13 mouse cellular contexts compared by ENCODE assay signal in genomic region chr11:5858723-5859122, GRCm38 (mm10). TPM values are rescaled to one million over a fixed set of nuclear protein-coding genes. Genes with fewer than 3 reads are reported as not detected.
DNase-seq lines count a peak whose midpoint lies in the region; ATAC-seq and TF ChIP-seq lines count a peak whose summit lies in the region.
"Had no signal": no experiment of that assay in that cellular context is flagged by ENCODE, and none has a peak within 500 bp of the region (broad histone marks: within the 10 kb centered on the region; RNA-seq: fewer than 3 reads in every experiment).

No protein-coding gene starts in this region.

- peaks cover 14% of the 10 kb centered on the region; the same call in 1 of the 2 replicates for H3K27me3 ChIP-seq in intestine, postnatal 0 days (replicated peaks; ENCODE audit: control insufficient read depth, insufficient read depth, low read length)
- no peaks in the 10 kb centered on the region for H3K27me3 ChIP-seq in intestine, embryonic 15.5 days (replicated peaks)
- no peaks in the 10 kb centered on the region for H3K27me3 ChIP-seq in lung, embryonic 14.5 days (ENCODE audit: insufficient read depth, low read length)
- peaks cover 43% of the 10 kb centered on the region for H3K27me3 ChIP-seq in midbrain, embryonic 10.5 days (ENCODE audit: low read depth, poor library complexity, severe bottlenecking)

- DNase-seq in lung, embryonic 14.5 days = no peak
- no peak for DNase-seq in lung, postnatal 25 days (ENCODE audit: low spot score)
- DNase-seq in ES-CJ7 (ENCODE audit: low read depth, low spot score) = peak; percentile 71
- DNase-seq in induced T-regulatory cell, adult 2 months (ENCODE audit: low read depth) = peak; percentile 54
- no peak for DNase-seq in c-Kit-positive CD71-positive TER-119-positive erythroid progenitor cells, embryonic 14.5 days (ENCODE audit: low spot score)
- DNase-seq in midbrain, embryonic 10.5 days (ENCODE audit: low spot score) = no peak
- DNase-seq: cerebellum, postnatal 10 days; kidney, postnatal 14 days had no signal

- peak; percentile 50 for TF ChIP-seq CTCF in intestine, postnatal 0 days (IDR thresholded peaks at IDR 0.05; ENCODE audit: low read depth)
- TF ChIP-seq CTCF in lung, embryonic 14.5 days (IDR thresholded peaks at IDR 0.05; ENCODE audit: low read depth) = peak; percentile 52

- no peaks in the 10 kb centered on the region for H3K9me3 ChIP-seq in intestine, postnatal 0 days (ENCODE audit: control insufficient read depth)
- no peaks in the 10 kb centered on the region for H3K9me3 ChIP-seq in intestine, embryonic 15.5 days
- H3K9me3 ChIP-seq in lung, embryonic 14.5 days (ENCODE audit: low read depth, low read length) = no peaks in the 10 kb centered on the region
- no peaks in the 10 kb centered on the region; the same call in 1 of the 2 replicates for H3K9me3 ChIP-seq in midbrain, embryonic 10.5 days (replicated peaks)

- no peak overlapping the region for H3K9ac ChIP-seq in intestine, postnatal 0 days (ENCODE audit: low read depth, low read length)
- H3K9ac ChIP-seq in intestine, embryonic 15.5 days = no peak overlapping the region
- H3K9ac ChIP-seq in lung, embryonic 14.5 days = no peak overlapping the region

- no peak overlapping the region for H3K4me3 ChIP-seq in intestine, postnatal 0 days (ENCODE audit: low read depth, low read length)
- H3K4me3 ChIP-seq in intestine, embryonic 15.5 days (replicated peaks) = no peak overlapping the region
- no peak overlapping the region for H3K4me3 ChIP-seq in lung, embryonic 14.5 days (ENCODE audit: low read depth, low read length)
- H3K4me3 ChIP-seq in midbrain, embryonic 10.5 days = no peak overlapping the region

- no peaks in the 10 kb centered on the region for H3K36me3 ChIP-seq in intestine, postnatal 0 days (ENCODE audit: control insufficient read depth, insufficient read depth)
- H3K36me3 ChIP-seq in intestine, embryonic 15.5 days = no peaks in the 10 kb centered on the region
- no peaks in the 10 kb centered on the region for H3K36me3 ChIP-seq in lung, embryonic 14.5 days (ENCODE audit: insufficient read depth)
- H3K36me3 ChIP-seq in midbrain, embryonic 10.5 days = no peaks in the 10 kb centered on the region

- no peak overlapping the region for H3K27ac ChIP-seq in intestine, postnatal 0 days (ENCODE audit: low read depth, low read length)
- H3K27ac ChIP-seq in intestine, embryonic 15.5 days = no peak overlapping the region
- H3K27ac ChIP-seq in lung, embryonic 14.5 days (ENCODE audit: low read depth) = no peak overlapping the region
- no peak overlapping the region for H3K27ac ChIP-seq in midbrain, embryonic 10.5 days (replicated peaks)

- 76% methylated on average over 1 of the region's 1 CpGs for WGBS in intestine, postnatal 0 days
- WGBS in intestine, embryonic 15.5 days = 85% methylated on average over 1 of the region's 1 CpGs
- 80% methylated on average over 1 of the region's 1 CpGs for WGBS in lung, embryonic 14.5 days
- 85% methylated on average over 1 of the region's 1 CpGs for WGBS in midbrain, embryonic 10.5 days

- no peak overlapping the region for H3K4me2 ChIP-seq in intestine, postnatal 0 days (replicated peaks; ENCODE audit: low read depth)
- no peak overlapping the region for H3K4me2 ChIP-seq in intestine, embryonic 15.5 days (replicated peaks)
- H3K4me2 ChIP-seq in lung, embryonic 14.5 days = no peak overlapping the region
- H3K4me2 ChIP-seq: midbrain, embryonic 11.5 days had no signal

- ATAC-seq in intestine, postnatal 0 days = no peak
- no peak for ATAC-seq in intestine, embryonic 15.5 days
- ATAC-seq in lung, embryonic 14.5 days (ENCODE audit: insufficient read depth) = no peak
- ATAC-seq: hindbrain, embryonic 16.5 days had no signal

- H3K4me1 ChIP-seq in intestine, postnatal 0 days (replicated peaks; ENCODE audit: control insufficient read depth, insufficient read depth, low read length) = no peaks in the 10 kb centered on the region
- H3K4me1 ChIP-seq in intestine, embryonic 15.5 days (replicated peaks) = peaks cover 24% of the 10 kb centered on the region
- H3K4me1 ChIP-seq in lung, embryonic 14.5 days (ENCODE audit: insufficient read depth) = peaks cover 4% of the 10 kb centered on the region
- peaks cover 22% of the 10 kb centered on the region for H3K4me1 ChIP-seq in midbrain, embryonic 10.5 days

RNA-seq across cellular contexts. Expression of gene Aebp1, which starts 3.0 kb away (rescaled TPM):
- 15.0 and 15.8 TPM in 2 replicates for polyA plus RNA-seq in intestine, postnatal 0 days (2015; fragmentation: Nextera tagmentation; extraction: Ambion mirVana)
- 36.4 and 38.4 TPM in 2 replicates for polyA plus RNA-seq in intestine, embryonic 15.5 days (2015; fragmentation: Nextera tagmentation; extraction: Ambion mirVana)
- polyA plus RNA-seq in lung, embryonic 14.5 days (2014; fragmentation: Nextera tagmentation; extraction: Ambion mirVana) = 30.8 and 32.5 TPM in 2 replicates
- polyA plus RNA-seq in midbrain, embryonic 10.5 days (2016; fragmentation: Nextera tagmentation; extraction: Ambion mirVana) = 8.1 and 13.5 TPM in 2 replicates

RNA-seq across cellular contexts. Expression of gene Pold2, which starts 19.4 kb away (rescaled TPM):
- 32.3 and 32.7 TPM in 2 replicates for polyA plus RNA-seq in intestine, postnatal 0 days (2015; fragmentation: Nextera tagmentation; extraction: Ambion mirVana)
- 137 TPM in 2 replicates for polyA plus RNA-seq in intestine, embryonic 15.5 days (2015; fragmentation: Nextera tagmentation; extraction: Ambion mirVana)
- polyA plus RNA-seq in lung, embryonic 14.5 days (2014; fragmentation: Nextera tagmentation; extraction: Ambion mirVana) = 148 and 156 TPM in 2 replicates
- 148 and 160 TPM in 2 replicates for polyA plus RNA-seq in midbrain, embryonic 10.5 days (2016; fragmentation: Nextera tagmentation; extraction: Ambion mirVana)

RNA-seq across cellular contexts. Expression of gene Polm, which starts 20.9 kb away (rescaled TPM):
- polyA plus RNA-seq in intestine, postnatal 0 days (2015; fragmentation: Nextera tagmentation; extraction: Ambion mirVana) = 9.0 and 9.2 TPM in 2 replicates
- polyA plus RNA-seq in intestine, embryonic 15.5 days (2015; fragmentation: Nextera tagmentation; extraction: Ambion mirVana) = 11.4 TPM in 2 replicates
- polyA plus RNA-seq in lung, embryonic 14.5 days (2014; fragmentation: Nextera tagmentation; extraction: Ambion mirVana) = 6.8 and 7.7 TPM in 2 replicates
- 9.8 and 10.8 TPM in 2 replicates for polyA plus RNA-seq in midbrain, embryonic 10.5 days (2016; fragmentation: Nextera tagmentation; extraction: Ambion mirVana)

RNA-seq across cellular contexts. Expression of gene Myl7, which starts 39.9 kb away (rescaled TPM):
- polyA plus RNA-seq in intestine, postnatal 0 days (2015; fragmentation: Nextera tagmentation; extraction: Ambion mirVana) = 20.9 and 22.7 TPM in 2 replicates
- 68.3 and 73.5 TPM in 2 replicates for polyA plus RNA-seq in intestine, embryonic 15.5 days (2015; fragmentation: Nextera tagmentation; extraction: Ambion mirVana)
- polyA plus RNA-seq in lung, embryonic 14.5 days (2014; fragmentation: Nextera tagmentation; extraction: Ambion mirVana) = 21.4 and 344 TPM in 2 replicates
- polyA plus RNA-seq in midbrain, embryonic 10.5 days (2016; fragmentation: Nextera tagmentation; extraction: Ambion mirVana) = 2.5 and 3.7 TPM in 2 replicates
- polyA plus RNA-seq: frontal cortex, adult 2 months; hindbrain, embryonic 16.5 days had no signal

RNA-seq across cellular contexts. Expression of gene Pgam2, which starts 55.2 kb away (rescaled TPM):
- 9.9 and 10.1 TPM in 2 replicates for polyA plus RNA-seq in intestine, postnatal 0 days (2015; fragmentation: Nextera tagmentation; extraction: Ambion mirVana)
- 10.4 and 10.8 TPM in 2 replicates for polyA plus RNA-seq in intestine, embryonic 15.5 days (2015; fragmentation: Nextera tagmentation; extraction: Ambion mirVana)
- polyA plus RNA-seq in lung, embryonic 14.5 days (2014; fragmentation: Nextera tagmentation; extraction: Ambion mirVana) = 1.6 and 19.6 TPM in 2 replicates
- polyA plus RNA-seq in midbrain, embryonic 10.5 days (2016; fragmentation: Nextera tagmentation; extraction: Ambion mirVana) = 2.5 and 5.5 TPM in 2 replicates

Comparison
In these comparisons a context has a peak if more than half of its experiments do, and no peak if none do; other contexts are left out.
1. DNase-seq: peak in ES-CJ7 (single experiment) and induced T-regulatory cell, adult 2 months (single experiment); none in lung, embryonic 14.5 days (single experiment), lung, postnatal 25 days (single experiment), c-Kit-positive CD71-positive TER-119-positive erythroid progenitor cells, embryonic 14.5 days (single experiment) and midbrain, embryonic 10.5 days (single experiment).